Mouse (Mus musculus) gastrocnemius, adult 2 months (tissue): Measurements from ENCODE around the gene Tpcn1. TPM values are rescaled to one million over a fixed set of nuclear protein-coding genes. Genes with fewer than 3 reads are reported as not detected.
"Not testable (repeated sequence)": the region's sequence is repeated elsewhere in the genome, so short reads cannot be mapped to it uniquely, and the experiment has no call there.

Experiments
- DNase-seq: peaks from one replicate; pipeline ENCODE4 v3.0.0; 2022
- H3K27ac ChIP-seq: fragments of 200-600 bp; 2 replicates; pipeline ENCODE4 v1.8.1; 2022; ENCODE audit warnings: mild to moderate bottlenecking
- H3K4me3 ChIP-seq: fragments of 200-600 bp; 2 replicates; pipeline ENCODE4 v1.8.1; 2022; ENCODE audit warnings: mild to moderate bottlenecking, moderate library complexity
- CTCF ChIP-seq: fragments of 200-600 bp; IDR thresholded peaks from 2 replicates; pipeline ENCODE4 v1.8.1; 2022; ENCODE audit warnings: antibody characterized with exemption, mild to moderate bottlenecking, moderate library complexity
- intact Hi-C: fragments of 180-260 bp; cut with DNase I; formaldehyde crosslinking; loops from one replicate; pipeline ENCODE4 v1.15.1; 2025
- total RNA-seq, 2 experiments: library from RNA; stranded (reverse); gene quantifications; 2 replicates each; pipeline ENCODE4 v1.2.3; 2021

Gene Tpcn1
- total RNA-seq, 2 experiments from 2014 or later = 42.7 to 44.8 TPM

- no peak for TF ChIP-seq CTCF
- intact Hi-C loops = loop anchor here (5.0 kb wide), 1 partner anchor 74 kb away; the partner anchor contains the start of genes Iqcd and Tpcn1
- Histone ChIP-seq H3K27ac (peak overlapping the region; percentile 92), H3K4me3 (peak overlapping the region; percentile 93)
- DNase-seq = no peak
These were observed 75.4 kb downstream of the Tpcn1 start for GRCm38 (mm10) chr5:120512911-120513555.

DNA sequence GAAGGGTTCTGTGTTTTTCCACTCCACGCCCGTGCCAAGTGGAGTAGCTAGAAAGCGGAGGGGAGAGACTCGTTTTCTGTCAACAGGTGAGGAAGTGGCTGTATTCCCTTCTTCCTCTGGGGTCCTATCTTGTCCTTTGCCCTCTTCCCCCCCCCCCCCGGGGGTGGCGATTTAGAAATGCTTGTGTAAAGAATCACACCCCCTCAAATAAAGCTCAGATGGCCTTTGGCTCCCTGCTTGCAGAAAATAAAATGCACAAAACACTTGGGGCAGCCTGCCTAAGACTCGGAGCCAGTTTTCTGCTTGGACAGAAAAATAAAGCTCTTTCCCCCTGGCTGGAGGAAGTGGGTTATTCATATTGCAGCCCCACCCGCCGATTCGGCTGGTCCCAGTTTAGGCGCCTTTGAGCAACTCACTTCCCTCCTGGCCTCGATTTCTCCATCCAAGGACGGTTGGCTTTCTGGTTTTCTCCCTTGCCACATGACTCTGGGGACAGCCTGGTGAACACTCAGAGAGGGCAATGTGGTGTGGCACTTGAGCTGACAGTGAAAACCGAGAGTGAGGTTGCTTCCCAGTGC, 76.7 kb downstream of the Tpcn1 start:
- peak overlapping the region; percentile 92 for H3K27ac ChIP-seq
- intact Hi-C loops = loop anchor here (5.0 kb wide), 1 partner anchor 76 kb away; the partner anchor contains the start of genes Iqcd and Tpcn1

GRCm38 (mm10) chr5:120510982-120511642, 77.4 kb downstream of the Tpcn1 start, which contains the start of gene Slc8b1:
Gene Slc8b1, plus strand, starts transcription at chr5:120511168.
- intact Hi-C loops = loop anchor here (5.0 kb wide), 1 partner anchor 76 kb away; the partner anchor contains the start of genes Iqcd and Tpcn1
- peak within 1 kb of the TSS; percentile 93 for H3K4me3 ChIP-seq
- DNase-seq = peak; percentile 98
- no peak for TF ChIP-seq CTCF
- H3K27ac ChIP-seq = peak within 1 kb of the TSS; percentile 92

More for the DNA sequence above, 76.7 kb downstream of the Tpcn1 start:
- peak; percentile 72 for DNase-seq
- no peak for TF ChIP-seq CTCF
- H3K4me3 ChIP-seq = peak overlapping the region; percentile 93

GRCm38 (mm10) chr5:120507311-120507710, 81.2 kb downstream of the Tpcn1 start:
- Histone ChIP-seq H3K4me3 (no peak overlapping the region), H3K27ac (no peak overlapping the region; the same call in 1 of the 2 replicates)
- no peak for DNase-seq
- no peak for TF ChIP-seq CTCF
- intact Hi-C loops = no loop called here

DNA sequence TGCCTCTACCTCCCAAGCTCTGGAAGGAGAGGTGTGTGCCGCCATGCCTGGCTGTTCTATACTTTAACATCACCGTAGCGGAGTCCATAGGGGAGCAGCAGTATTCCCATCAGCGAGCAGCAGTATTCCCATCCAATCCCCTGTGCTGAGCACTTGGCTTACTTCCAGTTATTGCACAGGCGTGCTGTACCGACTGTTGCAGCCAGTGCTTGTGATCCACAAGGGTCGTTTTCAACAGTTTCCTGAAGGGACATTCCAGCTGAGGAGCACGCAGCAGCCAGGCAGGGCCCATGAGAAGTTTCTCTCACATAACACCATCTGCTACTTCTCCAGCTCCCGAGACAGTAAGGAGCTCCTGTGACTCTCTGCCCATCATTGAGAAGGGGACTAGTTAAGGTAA, 82.0 kb downstream of the Tpcn1 start:
- no peak overlapping the region for H3K27ac ChIP-seq
- TF ChIP-seq CTCF = no peak
- intact Hi-C loops = no loop called here
- DNase-seq = no peak
- no peak overlapping the region for H3K4me3 ChIP-seq

DNA sequence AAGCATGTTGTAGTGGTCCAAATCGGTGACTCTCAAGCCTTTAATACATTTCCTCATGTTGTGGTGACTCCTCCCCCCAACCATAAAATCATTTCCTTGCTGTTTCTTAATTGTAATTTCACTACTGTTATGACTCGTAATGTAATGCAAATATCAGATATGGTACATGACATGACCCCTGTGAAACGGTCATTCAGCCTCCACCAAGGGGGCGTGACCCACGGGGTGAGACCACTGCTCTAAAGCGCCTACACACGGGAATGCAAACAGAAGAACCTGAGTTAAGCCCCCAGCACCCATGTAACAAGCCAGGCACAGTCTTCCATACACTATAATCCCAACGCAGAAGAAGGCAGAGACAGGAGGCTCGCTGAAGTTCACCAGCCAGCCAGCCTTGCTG, 82.7 kb downstream of the Tpcn1 start:
- intact Hi-C loops = loop anchor here (1.0 kb wide), 1 partner anchor 100 kb away; no protein-coding TSS in a partner anchor
- peak overlapping the region; percentile 53 for H3K4me3 ChIP-seq
- H3K27ac ChIP-seq = peak overlapping the region; percentile 68
- no peak for DNase-seq
- TF ChIP-seq CTCF = no peak

- H3K4me3 ChIP-seq = peak overlapping the region; percentile 53
- peak overlapping the region; percentile 68 for H3K27ac ChIP-seq
- peak; percentile 99; the same call in 1 of the 2 replicates for TF ChIP-seq CTCF
- intact Hi-C loops = loop anchor here (1.0 kb wide), 1 partner anchor 100 kb away; no protein-coding TSS in a partner anchor
- DNase-seq = peak; percentile 89
These were observed 83.1 kb downstream of the Tpcn1 start for GRCm38 (mm10) chr5:120505368-120505767.

DNA sequence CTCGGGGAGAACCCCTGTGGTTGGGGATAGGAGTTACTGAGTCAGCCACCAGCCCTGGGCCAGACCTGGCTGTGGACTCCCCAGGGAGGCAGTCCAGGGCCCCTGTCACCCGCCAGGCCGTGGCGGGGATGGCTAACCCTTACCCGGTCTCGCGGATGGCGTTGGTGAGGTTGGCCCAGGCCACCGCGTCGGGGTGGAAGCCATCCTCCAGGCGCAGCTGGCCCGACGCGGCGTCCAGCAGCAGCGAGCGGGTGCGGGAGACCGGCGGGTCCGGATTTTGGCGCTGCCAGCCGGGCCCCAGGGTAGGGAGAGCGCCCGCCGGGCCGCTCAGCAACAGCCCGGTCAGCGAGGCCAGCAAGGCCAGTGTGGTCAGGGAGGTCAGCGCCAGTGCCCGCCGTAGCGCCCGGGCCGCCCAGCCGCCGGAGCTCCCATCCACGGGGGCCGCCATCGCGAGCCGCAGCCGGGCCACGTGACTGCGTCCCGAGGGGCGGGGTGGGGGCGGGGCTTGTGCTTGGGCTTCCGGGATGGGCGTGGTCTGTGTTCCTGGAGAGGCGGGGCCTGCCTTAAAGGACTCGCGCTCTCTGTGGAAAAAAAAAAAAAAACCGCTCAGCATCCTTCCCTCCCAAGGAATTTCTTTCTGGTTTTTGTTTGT, 85.2 kb downstream of the Tpcn1 start, which contains the start of gene Plbd2:
TSS of gene Plbd2 (minus strand) at position 482 of the 652 bp plus-strand sequence.
- intact Hi-C loops = no loop called here
- TF ChIP-seq CTCF = no peak
- Histone ChIP-seq H3K4me3 (peak within 1 kb of the TSS; percentile 71), H3K27ac (peak within 1 kb of the TSS; percentile 95)
- peak; percentile 90 for DNase-seq

- Histone ChIP-seq H3K27ac (peak overlapping the region; percentile 95), H3K4me3 (peak overlapping the region; percentile 71)
- intact Hi-C loops = no loop called here
- no peak for TF ChIP-seq CTCF
- DNase-seq = no peak
These were observed 85.8 kb downstream of the Tpcn1 start for GRCm38 (mm10) chr5:120502675-120503143.

GRCm38 (mm10) chr5:120502147-120502621, 86.3 kb downstream of the Tpcn1 start:
- Histone ChIP-seq H3K4me3 (peak overlapping the region; percentile 71), H3K27ac (peak overlapping the region; percentile 95)
- no peak for DNase-seq
- TF ChIP-seq CTCF = no peak
- intact Hi-C loops = no loop called here

GRCm38 (mm10) chr5:120500609-120501008, 87.9 kb downstream of the Tpcn1 start:
- TF ChIP-seq CTCF = peak; percentile 40
- H3K27ac ChIP-seq, intact Hi-C loops, DNase-seq, H3K4me3 ChIP-seq: not testable (repeated sequence)

- no peak for DNase-seq
- TF ChIP-seq CTCF = no peak
- Histone ChIP-seq H3K27ac (no peak overlapping the region), H3K4me3 (no peak overlapping the region)
- intact Hi-C loops = no loop called here
These were observed 89.3 kb downstream of the Tpcn1 start for GRCm38 (mm10) chr5:120499202-120499601.
